Mouse (Mus musculus) thymus, postnatal 10 days (tissue): ENCODE results near the gene Fnbp4.
A peak's percentile ranks its signal among the peaks of the same experiment; 100 is the strongest.

Source experiments
- DNase-seq, 2 experiments: peaks; one replicate each; pipeline ENCODE4 v3.0.0; 2021; ENCODE audit warnings: low spot score in 2 of 2

The Fnbp4 gene

DNA sequence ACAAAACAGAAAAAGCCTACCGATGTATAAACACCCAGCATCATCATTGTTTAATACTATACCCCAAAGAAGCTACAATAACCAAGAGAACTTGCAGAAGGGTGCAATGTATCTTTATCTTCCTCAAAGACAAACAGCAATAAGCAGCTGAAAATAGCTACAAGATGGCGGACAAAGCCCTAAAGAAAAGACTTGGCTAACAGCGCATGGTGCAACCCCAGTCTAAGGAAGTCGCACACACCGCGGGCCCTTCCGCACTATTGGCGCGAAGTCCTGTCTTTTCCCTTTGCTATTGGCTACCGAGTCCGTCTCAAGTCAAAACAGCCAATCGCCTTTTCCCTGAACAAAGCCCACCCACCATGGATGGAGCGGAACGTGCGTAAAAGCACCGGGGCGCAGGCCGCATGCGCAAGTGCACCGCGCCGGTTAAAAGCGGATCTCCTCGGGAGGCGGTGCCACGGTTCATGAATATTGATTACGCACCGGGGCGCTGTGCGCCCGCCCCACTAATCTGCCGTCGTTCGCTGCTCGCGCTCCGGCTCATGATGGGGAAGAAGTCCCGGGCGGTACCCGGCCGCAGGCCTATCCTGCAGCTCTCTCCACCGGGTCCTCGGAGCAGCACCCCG, at the start of gene Fnbp4:
Gene Fnbp4, plus strand, starts transcription at position 318 of the 626 bp plus-strand sequence.
- DNase-seq, result peak; percentile 95 to 97

DNA sequence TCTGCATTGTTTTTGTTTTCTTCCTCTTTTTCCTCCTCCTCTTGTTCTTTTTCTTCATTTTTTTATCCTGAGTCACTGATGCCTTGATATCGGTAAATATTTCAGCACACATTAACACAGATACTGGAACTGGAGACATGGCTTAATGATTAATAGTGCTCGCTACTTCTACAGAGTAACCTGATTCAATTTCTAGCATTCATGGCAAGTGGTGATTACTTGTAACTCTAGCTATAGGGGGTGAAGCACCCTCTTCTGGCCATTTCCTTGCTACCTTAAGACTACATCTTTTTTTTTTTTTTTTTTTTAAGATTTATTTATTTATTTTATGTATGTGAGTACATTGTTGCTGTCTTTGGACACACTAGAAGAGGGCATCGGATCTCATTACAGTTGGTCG, 44.2 kb upstream of the Fnbp4 start:
- no peak for DNase-seq

DNA sequence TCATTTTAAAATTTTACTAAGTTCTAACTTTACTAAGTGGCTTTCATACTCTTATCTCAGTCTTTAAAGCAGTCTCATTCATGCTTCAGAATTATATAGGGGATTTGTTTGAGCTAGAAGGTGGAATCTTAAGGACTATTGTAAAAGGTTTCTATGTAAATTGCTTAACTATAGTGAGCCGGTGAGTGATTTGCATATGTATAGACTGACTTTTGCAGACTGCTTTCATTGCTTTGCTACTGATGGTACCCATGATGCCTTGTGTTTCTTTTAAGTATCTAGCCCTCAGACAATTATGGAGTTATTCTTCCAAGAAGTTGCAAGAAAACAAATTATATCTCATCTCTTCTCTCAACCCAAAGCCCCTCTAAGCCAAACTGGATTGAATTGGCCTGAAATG, 36.6 kb upstream of the Fnbp4 start:
- DNase-seq, result no peak

DNA sequence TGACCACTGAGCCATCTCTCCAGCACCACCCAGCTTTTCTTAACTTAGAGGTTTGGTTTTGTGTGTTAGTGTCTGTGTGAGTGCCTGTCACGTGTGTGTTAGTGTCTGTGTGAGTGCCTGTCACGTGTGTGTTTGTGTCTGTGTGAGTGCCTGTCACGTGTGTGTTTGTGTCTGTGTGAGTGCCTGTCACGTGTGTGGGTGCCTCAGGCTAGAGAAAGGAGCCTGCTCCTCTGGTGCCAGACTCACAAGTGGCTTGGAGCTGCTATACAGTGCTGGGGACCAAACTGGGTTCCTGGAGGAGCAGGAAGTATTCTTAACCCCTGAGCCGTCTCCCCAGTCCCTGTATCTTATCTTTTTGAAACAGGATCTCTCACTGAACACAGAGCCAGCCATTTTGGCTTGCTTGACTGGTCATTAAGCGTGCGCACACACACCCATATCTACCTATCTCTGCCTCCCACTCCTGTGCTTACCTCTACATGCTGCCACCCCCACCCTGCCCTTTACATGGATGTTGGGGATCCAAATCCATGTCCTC, 29.5 kb upstream of the Fnbp4 start:
- no peak for DNase-seq

DNA sequence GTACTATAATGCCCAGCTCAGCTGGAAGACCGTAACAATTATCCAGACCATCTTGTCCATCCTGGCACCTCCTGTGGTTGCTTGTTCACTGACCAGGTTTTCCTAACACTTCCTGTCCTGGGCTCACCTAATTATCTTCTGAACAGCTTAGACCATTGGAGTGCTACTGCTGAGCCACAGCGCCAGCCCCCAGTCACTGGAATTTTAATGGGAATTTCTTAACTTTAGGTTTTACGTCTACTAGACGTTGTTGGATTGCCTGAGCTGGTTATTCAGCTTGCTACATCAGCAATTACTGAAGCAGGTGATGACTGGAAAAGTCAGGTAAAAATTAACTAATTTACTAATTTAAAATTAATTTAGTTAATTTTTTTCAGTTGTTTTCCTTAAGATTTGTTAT, 27.8 kb upstream of the Fnbp4 start:
- no peak for DNase-seq

DNA sequence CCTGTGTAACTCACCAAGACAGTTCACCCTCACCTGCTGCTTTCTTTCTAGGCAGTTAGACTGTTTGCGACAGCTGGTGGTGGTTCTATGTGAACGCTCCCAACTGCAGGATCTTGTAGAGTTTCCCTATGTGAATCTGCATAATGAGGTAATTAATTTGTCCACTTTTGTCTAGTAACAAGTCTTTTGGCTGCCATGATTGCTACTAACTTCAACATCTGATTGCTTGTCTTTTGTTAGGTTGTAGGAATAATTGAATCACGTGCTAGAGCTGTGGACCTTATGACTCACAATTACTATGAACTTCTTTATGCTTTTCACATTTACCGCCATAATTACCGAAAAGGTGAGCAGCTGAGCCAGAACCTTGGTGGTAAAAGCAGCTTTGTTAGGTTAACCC, 27.2 kb upstream of the Fnbp4 start:
- no peak for DNase-seq

DNA sequence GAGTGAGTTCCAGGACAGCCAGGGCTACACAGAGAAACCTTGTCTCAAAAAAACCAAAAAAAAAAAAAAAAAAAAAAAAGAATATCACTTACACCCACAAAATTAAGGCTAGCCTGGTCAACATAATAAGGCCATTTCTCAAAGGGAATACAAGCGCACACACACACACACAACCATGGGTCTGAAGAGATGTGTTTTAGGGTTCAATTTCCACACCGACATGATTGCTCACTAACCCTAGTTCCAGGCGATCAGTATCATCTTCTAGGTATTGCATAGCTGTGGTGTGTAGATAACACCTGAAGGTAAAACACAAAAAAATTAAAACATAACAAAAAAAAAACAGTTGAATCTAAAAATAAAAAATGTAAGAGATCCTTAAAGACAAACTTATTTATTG, 18.4 kb upstream of the Fnbp4 start:
- no peak for DNase-seq

DNA sequence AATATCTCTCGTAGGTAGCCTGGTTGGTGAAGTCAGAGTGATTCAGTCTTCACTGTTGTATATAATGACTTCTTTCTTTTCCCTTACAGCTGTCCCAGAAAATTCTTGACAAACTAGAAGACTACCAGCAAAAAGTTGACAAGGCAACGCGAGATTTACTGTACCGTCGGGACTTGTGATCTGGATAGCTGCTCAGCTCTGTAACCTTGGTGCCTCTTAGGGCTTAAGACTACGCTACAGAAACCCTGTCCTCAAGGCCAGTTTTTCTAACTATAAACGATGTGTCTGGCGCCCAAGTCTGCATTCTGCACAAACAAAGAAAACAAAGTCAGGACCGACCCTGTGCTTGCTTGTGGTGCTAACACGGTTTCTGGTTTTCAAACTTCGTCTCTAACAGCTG, 9.8 kb upstream of the Fnbp4 start:
- no peak for DNase-seq

DNA sequence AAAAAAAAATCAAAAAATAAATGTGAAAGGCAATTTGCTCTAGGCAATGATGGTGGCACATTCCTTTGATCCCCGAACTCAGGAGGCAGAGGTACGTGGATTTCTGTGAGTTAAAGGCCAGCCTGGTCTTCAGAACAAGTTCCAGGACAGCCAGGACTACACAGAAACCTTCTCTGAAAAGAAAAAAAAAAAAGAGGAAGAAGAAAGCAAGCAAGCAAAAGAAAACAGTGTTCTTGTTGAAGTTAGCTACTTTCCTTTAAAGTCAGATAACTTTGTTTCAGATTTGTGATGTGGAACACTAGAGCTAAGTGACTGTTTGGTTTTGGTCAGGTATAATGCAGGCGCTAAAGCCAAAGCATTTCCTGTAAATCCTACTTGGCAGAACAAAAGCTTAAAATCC, 6.4 kb upstream of the Fnbp4 start:
- no peak for DNase-seq

DNA sequence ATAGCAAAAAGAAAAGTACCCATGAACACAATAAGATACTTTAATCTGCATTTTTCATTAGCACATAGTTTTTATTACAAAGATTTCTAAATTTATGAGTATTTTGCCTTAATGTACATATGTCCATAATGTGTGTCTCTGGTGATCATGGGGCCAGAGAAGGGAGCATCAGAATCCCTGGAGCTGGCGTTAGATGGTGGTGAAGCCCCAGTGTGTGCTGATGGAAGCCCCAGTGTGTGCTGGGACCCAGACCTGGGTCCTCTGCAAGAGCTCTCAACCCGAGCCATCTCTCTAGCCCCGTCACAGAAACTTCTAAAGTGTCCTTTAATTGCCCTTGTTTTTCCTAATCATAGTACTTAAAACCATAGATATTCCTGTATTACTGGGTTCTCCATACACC, 5.8 kb upstream of the Fnbp4 start:
- no peak for DNase-seq

DNA sequence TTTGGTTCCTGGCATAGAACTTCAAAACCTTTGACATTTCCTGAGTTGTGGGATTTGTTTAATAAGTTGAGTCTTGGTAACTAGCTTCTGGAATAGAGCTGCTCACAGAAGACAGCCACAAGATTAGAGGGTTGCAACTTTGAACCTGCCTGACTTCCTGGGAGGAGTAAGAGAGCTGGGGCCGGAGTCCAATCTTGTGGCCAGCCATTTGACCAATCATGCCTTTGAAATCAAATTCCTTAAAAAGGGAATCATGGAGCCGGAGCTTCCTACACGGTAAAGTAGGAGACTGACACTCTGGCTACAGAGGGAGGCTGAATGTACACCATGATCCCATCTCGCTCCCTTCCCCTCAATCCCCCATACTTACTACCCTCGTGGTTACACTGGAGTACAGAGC, 5.2 kb upstream of the Fnbp4 start:
- DNase-seq, result no peak

DNA sequence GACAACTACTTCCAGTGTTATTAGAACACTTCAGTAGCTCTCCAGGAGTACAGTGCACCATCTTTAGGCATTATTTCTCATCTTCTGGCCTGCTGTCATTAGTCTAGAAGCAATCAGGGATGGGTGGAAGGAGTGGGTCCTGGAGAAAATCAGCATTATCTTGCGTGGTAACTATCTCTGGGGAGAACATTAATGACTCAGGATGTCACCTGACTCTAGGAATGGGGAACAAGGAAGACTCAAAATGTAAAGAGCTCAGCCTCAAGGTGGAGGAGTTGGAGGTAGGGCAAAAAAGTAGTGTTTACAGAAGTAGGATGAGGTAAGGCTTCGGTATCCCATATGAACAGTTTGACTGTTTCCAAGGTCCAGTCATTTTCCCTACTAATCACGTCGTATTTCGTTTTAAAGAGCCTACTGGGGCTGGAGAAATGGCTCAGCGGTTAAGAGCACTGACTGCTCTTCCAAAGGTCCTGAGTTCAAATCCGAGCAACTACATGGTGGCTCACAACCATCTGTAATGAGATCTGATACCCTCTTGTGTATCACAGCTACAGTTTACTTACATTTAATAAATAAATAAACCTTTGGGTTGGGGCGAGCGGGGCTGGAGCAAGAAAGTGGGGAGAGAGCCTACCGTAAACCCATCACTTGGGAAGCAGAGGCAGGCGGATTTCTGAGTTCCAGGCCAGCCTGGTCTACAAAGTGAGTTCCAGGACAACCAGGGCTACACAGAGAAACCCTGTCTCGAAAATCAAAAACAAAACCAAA, 701 bp upstream of the Fnbp4 start:
- peak in 1 of 2 experiments; percentile 12 for DNase-seq

DNA sequence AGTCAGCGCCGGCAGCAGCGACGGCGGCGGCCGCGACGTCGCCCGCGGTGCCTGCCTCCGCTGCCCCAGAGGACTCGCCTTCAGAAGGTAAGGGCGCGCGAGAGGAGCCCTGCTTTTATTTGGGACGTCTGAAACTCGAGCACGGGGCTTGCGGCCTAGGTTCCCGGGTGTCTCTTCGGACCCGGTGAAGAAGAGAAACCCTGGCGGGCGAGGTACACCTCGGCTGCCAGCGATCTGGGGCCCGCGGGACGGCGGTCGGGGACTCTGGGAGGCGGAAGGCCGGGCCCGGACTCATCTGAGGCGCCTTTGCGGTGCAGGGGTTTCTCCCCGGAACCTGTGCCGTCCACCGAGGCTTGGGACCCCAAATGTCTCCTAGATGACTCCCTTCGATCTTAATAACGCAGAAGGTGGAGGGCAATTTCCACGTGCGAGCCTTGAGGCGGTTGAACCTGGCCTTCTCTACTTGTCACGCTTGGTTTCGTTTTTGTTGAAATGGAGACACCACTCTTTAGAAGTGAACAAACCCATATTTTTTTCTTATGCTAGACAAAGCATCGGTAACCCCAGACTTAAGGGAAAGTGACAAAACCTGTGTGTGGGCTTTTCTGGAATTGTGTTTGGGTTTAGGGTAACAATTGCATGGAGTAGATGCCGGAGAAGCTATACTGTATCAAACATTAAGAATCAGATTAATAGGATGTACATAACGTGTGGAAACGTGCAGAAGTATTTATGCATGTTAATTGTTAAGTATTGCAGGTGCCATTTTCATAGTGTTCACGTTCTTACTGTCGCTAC, 769 bp downstream of the Fnbp4 start:
- peak; percentile 49 to 56 for DNase-seq

DNA sequence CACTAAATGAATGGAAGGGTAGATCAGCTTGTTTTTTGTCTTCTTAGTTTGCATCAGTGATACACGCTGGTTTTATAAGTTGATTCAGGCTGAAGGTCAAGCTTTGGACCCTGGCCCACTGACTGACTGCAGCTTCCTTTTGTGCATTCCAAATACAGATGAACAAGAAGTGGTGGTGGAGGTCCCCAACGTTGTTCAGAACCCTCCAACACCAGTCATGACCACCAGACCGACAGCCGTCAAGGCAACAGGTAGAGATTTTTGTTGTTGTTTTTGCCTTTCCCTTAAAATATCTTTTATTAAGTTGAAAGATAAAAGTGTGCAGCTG, 1.3 kb downstream of the Fnbp4 start:
- no peak for DNase-seq

DNA sequence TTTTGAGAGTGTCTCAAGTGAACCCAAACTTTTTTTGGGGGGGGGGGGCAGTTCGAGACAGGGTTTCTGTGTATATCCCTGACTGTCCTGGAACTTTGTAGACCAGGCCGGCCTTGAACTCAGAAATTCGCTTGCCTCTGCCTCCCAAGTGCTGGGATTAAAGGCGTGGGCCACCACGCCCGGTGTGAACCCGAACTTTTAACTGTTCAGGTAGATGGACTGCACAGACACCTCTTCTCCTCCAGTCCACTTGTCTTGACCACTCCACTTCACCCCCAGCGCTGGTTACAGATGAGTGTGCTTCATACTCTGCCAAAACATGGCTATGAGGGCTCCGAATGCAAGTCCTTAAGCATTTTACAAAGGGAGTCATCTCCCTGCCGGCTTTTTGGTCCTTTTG, 2.0 kb downstream of the Fnbp4 start:
- DNase-seq, result no peak

DNA sequence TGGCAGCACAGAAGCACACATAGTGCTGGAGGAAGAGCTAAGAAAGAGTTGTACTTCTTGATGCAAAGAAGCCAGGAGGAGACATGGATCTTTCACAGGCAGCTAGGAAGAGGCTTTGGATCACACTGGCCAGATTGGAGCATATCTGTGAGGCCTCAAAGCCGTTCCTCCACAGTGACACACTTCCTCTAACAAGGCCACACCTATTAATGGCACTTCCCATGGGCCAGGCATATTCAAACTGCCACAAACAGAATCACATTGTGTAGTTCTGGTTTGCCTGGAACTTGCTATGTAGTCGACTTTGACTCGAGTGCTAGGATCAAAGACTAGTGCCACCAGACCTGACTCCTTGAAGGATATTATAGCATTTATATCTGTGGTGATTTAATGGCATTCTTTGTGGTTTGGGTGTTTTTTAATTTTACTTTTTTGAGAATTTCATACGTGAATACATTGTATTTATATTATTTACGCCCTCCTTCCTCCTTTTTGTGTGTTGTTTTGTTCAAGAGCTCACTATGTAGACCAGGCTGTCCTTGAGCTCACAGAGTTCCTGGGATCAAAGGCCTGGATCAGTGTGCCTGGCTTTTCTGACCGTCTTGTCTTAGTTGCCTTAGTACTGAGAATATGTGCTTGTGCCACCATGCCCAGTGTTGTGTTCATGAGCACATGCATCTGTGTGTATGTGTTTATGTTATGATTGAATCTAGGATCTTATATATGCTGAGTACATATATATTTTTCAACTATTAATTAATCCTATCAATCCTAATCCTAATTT, 4.7 kb downstream of the Fnbp4 start:
- DNase-seq, result no peak

DNA sequence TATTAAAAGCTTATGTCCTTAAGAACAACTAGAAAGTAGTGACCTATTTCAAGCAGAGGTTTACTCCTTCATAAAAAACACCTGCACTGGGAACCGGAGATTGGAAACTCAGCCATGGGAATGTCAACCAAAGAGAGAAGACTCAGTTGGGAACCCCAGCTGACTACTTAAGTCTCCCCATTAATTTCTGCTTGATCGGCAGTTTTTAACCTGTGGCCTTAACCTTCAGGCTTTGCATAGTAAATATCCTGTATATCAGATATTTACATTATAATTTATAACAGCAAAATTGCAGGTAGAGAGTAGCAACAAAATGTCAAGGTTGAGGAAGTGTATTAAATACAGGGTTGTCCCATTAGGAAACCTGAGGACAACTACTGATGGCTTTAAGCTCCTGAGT, 8.4 kb downstream of the Fnbp4 start:
- no peak for DNase-seq

DNA sequence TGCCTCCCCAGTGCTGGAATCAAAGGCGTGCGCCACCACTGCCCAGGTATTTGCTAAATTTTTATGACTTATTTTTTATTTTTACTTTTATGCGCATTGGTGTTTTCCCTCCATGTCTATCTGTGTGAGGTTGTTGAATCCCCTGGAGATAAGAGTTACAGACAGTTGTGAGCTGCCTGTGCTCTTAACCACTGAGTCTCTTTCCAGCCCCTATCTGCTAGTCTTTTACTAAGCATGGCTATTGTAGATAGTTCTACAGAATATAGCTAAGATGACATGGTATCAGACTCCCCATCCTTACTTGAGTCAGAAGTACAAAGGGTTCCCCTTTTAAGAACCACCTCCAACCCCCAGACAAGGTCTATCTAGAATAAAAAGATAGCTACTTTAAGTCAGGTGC, 9.0 kb downstream of the Fnbp4 start:
- no peak for DNase-seq

DNA sequence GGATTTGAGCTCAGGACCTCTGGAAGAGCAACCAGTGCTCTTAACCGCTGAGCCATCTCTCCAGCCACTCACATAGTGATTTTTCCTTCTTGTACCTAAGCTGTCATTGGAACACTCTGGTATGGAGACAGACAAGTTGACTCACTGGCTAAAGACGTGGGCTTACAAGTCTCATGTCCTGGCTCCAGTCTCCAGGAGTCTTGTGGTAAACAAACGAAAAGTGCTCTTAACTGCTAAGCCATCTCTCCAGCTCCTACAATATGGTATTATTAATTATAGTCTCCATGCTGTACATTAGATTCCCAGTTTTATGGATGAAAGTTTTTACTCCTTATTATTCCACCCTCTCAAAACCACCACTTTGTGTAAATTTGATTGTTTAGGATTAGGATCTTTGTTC, 20.0 kb downstream of the Fnbp4 start:
- no peak for DNase-seq

DNA sequence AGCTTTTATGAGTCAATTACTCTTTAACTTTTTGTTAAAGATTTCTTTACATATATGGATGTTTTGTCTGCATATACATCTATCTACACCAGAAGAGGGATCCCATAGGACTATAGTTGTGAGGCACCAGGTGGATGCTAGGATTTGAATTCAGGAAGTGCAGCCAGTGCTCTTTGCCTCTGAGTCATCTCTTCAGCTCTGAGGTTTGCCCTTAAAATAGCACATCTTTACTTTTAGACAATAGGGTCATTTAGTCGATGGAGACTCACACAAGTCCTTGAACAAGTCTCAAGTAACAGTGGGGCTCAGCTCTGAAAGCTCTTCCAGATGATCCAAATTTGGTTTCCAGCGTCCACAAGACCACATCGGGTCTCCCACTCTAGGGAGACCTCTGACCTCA, 36.2 kb downstream of the Fnbp4 start:
- no peak for DNase-seq

DNA sequence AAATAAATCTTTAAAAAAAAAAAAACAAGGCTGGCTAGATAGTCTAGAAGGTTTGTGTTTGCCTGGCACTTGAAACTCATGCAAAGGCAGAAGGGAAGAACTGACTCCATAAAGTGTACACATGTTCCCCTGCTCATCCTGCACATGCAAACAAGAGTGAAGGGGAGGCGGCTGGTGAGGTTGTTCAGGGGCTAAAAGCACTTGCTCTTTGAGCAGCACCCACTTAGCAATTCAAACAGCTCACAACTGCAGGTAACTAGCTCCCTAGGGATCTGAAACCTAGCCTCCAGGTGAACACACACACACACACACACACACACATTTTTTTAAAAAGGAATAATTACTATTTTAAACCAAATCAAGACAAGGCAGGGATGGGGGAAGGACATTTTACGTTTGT, 36.8 kb downstream of the Fnbp4 start:
- no peak for DNase-seq

DNA sequence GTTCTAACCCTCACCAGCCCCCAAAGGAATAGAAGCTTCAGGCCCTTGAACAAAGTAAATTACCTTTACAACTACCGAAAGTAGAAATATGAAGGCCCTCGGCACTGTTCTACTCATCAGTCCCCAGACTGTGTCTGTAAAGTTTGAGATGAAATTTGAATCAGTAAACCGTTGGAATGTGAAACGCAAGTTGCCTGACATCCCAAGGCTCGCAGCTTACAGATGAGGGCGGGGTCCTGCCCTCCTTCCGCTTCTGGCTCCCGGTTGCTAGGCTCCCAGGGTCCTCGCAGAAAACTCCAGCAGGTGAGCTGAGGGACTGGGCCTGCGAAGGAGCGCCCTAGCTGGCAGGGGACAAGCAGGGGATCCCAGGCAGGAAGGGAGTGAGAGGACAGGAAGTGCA, 37.3 kb downstream of the Fnbp4 start, which contains the start of gene Agbl2:
Gene Agbl2, plus strand, starts transcription at position 270 of the 400 bp plus-strand sequence.
- peak in 1 of 2 experiments; percentile 7 for DNase-seq
